Mouse (Mus musculus) layer of hippocampus, postnatal 36 days (tissue): ENCODE data around the gene Ttc26. TPM values are rescaled to one million over a fixed set of nuclear protein-coding genes. Genes with fewer than 3 reads are reported as not detected.

Experiments used
- DNase-seq, 2 experiments: peaks; one replicate each; pipeline ENCODE4 v3.0.0; 2022
- total RNA-seq, 2 experiments: library from RNA; stranded (reverse); gene quantifications; 2 replicates each; pipeline ENCODE4 v1.2.3; 2021

Gene Ttc26
- total RNA-seq, 2 experiments from 2014 or later, result 11.1 to 11.5 TPM

GRCm38 (mm10) chr6:38458075-38458474 lies 76.8 kb downstream of the Ttc26 start:
- no peak for DNase-seq

- no peak for DNase-seq
Measured at GRCm38 (mm10) chr6:38469591-38469990, 88.3 kb downstream of the Ttc26 start.

Other genes with a start within 250 kb of the Ttc26 start
- gene D630045J12Rik, start 127.5 kb upstream of the Ttc26 start, total RNA-seq, result 10 to 100 TPM; 37.0 to 39.5 TPM
- gene Zc3hav1l, start 82.2 kb upstream of the Ttc26 start, total RNA-seq, result 1 to 10 TPM; 4.3 to 4.9 TPM
- 1 to 10 TPM; 2.8 to 3.2 TPM for gene Zc3hav1, start 26.9 kb upstream of the Ttc26 start, total RNA-seq
- gene Ubn2, start 52.5 kb downstream of the Ttc26 start, total RNA-seq, result 10 to 100 TPM; 47.2 to 52.4 TPM
- gene Fmc1, start 152.0 kb downstream of the Ttc26 start, total RNA-seq, result 10 to 100 TPM; 51.5 to 59.2 TPM
- 100 to 1,000 TPM; 177 to 202 TPM for gene Luc7l2, start 169.9 kb downstream of the Ttc26 start, total RNA-seq